24 mouse cellular contexts compared by ENCODE assay signal in genomic region chr12:44281534-44281933, GRCm38 (mm10). TPM values are rescaled to one million over a fixed set of nuclear protein-coding genes. Genes with fewer than 3 reads are reported as not detected.
"Had no signal": no experiment of that assay in that cellular context is flagged by ENCODE, and none has a peak within 500 bp of the region (broad histone marks: within the 10 kb centered on the region; RNA-seq: fewer than 3 reads in every experiment).

No protein-coding gene starts in this region.

- DNase-seq: kidney, adult 9 months; kidney, postnatal 14 days; kidney, postnatal 4 days; left cerebral cortex, postnatal 4 days; liver, postnatal 0 days; lung, embryonic 14.5 days; lung, postnatal 36 days; retina, postnatal 1 day; right cerebral cortex, postnatal 25 days; spleen, adult 18-20 months; thymus, postnatal 36 days had no signal

- ATAC-seq: liver, postnatal 0 days; lung, postnatal 0 days; midbrain, embryonic 13.5 days; midbrain, embryonic 16.5 days had no signal

- H3K9ac ChIP-seq: limb, embryonic 12.5 days; limb, embryonic 15.5 days; liver, embryonic 14.5 days; liver, postnatal 0 days; lung, embryonic 14.5 days; midbrain, embryonic 13.5 days; neural tube, embryonic 13.5 days had no signal

- H3K4me3 ChIP-seq: limb, embryonic 12.5 days; limb, embryonic 15.5 days; megakaryocyte, embryonic 14.5 days; midbrain, embryonic 10.5 days; midbrain, embryonic 13.5 days; myocyte; neural tube, embryonic 13.5 days had no signal

- H3K27me3 ChIP-seq: limb, embryonic 12.5 days; limb, embryonic 15.5 days; megakaryocyte, embryonic 14.5 days; midbrain, embryonic 13.5 days; neural tube, embryonic 13.5 days had no signal

- H3K9me3 ChIP-seq: limb, embryonic 12.5 days; limb, embryonic 15.5 days; megakaryocyte, embryonic 14.5 days; midbrain, embryonic 10.5 days; midbrain, embryonic 13.5 days; neural tube, embryonic 13.5 days had no signal

- H3K4me2 ChIP-seq: limb, embryonic 12.5 days; limb, embryonic 15.5 days; liver, embryonic 11.5 days; lung, embryonic 14.5 days; midbrain, embryonic 13.5 days; neural tube, embryonic 13.5 days had no signal

- H3K27ac ChIP-seq: limb, embryonic 12.5 days; limb, embryonic 15.5 days; liver, embryonic 14.5 days; midbrain, embryonic 10.5 days; midbrain, embryonic 13.5 days; neural tube, embryonic 13.5 days had no signal

- H3K4me1 ChIP-seq: limb, embryonic 12.5 days; limb, embryonic 15.5 days; midbrain, embryonic 10.5 days; midbrain, embryonic 13.5 days; neural tube, embryonic 13.5 days had no signal

RNA-seq across cellular contexts. Expression of gene Nrcam, which starts 47.2 kb away (rescaled TPM):
- total RNA-seq: monocyte, adult 5-6 weeks; neutrophil, adult 5-6 weeks had no signal
- polyA plus RNA-seq: liver, postnatal 0 days had no signal
